Mouse (Mus musculus) ovary, postnatal 36 days (tissue): ENCODE data around the gene Slc5a6.

Source experiments
- DNase-seq: peaks from one replicate; pipeline ENCODE4 v3.0.0; 2022; ENCODE audit warnings: low spot score, mixed read lengths

Gene Slc5a6

GRCm38 (mm10) chr5:31048763-31049641, at the start of gene Slc5a6:
Slc5a6 (minus strand) TSS chr5:31048924.
- peak; percentile 20 for DNase-seq

DNA sequence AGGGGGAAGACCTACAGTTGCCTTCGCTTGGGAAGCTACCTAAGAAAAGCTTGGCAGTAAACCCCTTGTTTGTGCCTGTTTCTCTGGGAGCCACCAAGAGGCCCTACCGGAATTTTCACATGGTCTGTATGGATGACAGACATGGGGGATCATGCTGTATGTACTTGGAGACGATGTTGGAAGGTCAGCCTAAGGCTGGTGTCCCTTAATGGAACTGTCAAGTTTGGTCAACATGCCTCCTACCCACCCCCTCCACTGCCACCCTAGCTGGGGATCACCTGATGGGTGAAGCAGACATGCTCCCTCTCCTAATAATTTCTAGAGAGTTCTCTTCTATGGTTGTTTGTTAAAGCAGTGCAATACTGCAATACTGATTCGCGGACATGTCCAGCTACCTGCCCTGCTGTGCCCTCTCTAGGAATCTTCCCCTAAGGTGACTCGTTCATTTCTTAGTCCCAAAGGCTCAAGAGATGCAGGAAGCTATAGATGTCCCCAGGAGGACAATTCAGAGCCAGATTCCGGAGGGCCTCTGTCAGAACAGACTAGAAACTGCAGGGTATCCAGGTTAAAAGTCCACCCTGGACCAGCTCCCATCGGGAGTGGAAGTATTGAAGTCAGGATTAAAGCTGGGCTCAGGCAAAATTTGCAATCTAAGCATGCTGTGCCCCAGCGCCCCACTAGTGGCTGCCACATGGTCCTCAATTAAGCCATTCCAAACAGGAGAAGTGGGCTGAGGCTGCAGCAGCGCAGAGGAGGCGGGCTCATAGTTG, 47.2 kb upstream of the Slc5a6 start:
- no peak for DNase-seq

- peak; percentile 35 for DNase-seq
These were observed 46.3 kb upstream of the Slc5a6 start for GRCm38 (mm10) chr5:31094799-31095691.

- DNase-seq = no peak
These were observed 45.5 kb upstream of the Slc5a6 start for GRCm38 (mm10) chr5:31094100-31094798.

DNA sequence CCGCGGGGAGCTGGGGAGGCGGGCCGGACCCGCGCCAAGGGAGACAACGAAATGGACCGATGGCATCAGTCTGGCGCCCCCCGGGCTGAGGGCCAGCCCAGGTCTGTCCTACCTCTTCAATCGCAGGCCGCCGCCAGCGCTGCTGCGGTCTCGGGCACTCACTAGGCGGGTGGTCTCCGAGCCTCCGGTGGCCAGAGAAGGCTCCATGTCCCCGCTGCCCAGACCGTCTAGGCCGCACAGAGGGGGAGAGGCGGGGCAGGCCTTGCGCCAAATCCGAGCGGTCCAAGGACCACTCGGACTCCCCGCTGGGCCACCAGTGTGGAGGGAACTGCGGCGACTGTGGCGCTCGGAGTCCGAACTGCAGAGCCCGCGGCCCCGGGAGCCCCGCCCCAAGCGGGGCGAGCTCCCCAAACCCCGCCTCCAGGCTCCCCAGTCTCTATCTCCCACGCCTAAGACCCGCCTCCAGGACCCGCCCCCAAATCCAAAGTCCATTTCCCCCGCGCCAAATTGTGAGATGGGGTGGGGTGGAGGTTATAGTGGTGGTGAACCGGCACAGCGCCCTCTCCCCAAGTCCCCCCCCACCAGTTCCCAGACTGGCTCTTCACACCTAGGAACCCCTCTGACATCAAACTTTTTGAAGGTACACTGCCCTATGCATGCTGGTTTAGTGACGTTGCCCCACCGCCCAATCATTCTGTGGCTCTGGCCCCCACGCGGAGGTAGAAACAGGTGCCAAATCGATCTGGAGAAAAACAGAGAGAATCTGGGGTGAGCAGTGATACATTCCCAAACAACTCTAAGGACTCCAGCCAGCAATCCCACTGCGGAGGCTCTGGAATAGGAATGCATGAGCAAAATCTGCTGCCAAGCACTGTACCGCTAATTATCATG, 44.7 kb upstream of the Slc5a6 start:
- DNase-seq = peak; percentile 45

GRCm38 (mm10) chr5:31092231-31092975, 43.7 kb upstream of the Slc5a6 start:
- no peak for DNase-seq

DNA sequence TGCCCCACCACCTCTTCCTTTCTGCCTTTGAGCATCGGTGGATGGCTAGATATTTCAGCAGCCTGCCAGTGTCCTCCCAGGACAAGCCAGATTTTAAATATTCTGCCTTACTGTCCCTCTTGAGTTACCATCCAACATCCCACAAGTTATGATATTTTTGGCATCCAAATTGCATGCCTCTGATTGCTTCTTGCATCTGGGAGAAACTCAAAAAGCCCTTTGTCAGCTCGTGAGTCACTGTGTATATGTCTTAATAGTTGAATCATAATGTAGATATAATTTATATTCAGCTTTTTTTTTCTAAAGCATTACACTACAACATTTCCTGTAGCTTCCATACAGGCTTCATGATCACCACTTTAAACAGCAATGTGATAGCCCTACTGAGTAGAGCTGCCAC, 38.4 kb upstream of the Slc5a6 start:
- no peak for DNase-seq

GRCm38 (mm10) chr5:31086606-31087005, 37.9 kb upstream of the Slc5a6 start:
- no peak for DNase-seq

DNA sequence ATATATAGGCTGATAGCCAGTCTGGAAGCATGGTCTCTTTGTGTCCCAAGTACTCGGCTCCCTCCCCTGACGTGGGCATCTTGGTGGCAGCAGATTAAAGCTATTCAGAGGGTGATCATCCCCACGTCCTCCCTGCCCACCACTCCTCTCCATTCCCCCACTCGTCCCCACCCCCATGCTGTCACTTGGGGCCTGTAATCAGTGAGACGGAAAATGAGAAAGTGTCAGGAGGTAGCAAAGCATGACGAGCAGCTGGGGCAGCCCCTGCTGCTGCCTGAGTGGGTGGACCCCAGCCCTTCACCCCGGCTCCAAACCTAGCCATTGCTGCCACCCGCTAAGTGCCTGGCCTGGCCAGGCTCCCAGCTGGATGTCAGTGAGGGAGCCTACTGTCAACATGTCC, 35.2 kb upstream of the Slc5a6 start:
- DNase-seq = no peak

GRCm38 (mm10) chr5:31082935-31083625, 34.4 kb upstream of the Slc5a6 start:
- DNase-seq = no peak

DNA sequence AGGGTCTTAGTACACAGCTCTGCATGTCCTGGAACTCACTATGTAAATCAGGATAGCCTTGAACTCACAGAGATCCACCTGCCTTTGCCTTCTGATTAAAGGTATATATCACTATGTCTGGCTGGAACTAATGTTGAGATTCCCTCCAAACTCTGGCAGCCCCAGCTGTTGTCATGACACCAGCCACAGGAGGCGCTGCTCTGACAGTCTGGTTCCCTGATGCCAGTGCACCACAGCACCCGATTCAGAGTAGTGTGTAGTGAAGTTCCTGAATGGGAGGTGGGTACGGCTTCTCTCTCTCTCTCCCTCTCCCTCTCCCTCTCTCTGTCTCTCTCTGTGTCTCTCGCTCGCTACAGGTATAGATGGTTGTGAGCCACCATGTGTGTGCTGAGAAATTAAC, 33.6 kb upstream of the Slc5a6 start:
- DNase-seq = peak; percentile 50

- no peak for DNase-seq
These were observed 32.7 kb upstream of the Slc5a6 start for GRCm38 (mm10) chr5:31081386-31081785.

DNA sequence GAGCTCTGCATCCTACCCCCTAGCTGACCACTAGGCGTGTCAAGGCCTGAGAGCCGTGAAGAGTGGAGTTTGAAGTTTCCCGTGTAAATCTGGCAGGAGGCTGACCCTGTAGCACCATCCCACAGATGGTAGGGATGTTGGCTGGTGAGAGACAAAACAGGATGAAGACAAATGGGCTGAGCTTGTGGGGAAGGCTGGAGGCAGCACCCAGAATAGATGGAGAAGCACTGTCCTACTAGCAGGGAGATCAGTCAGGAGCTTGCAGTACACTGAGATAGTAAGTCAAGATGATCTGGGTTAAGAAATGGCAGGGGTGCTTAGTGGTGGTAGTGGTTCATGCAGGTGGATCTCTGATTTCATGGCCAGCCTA, 32.1 kb upstream of the Slc5a6 start:
- no peak for DNase-seq

DNA sequence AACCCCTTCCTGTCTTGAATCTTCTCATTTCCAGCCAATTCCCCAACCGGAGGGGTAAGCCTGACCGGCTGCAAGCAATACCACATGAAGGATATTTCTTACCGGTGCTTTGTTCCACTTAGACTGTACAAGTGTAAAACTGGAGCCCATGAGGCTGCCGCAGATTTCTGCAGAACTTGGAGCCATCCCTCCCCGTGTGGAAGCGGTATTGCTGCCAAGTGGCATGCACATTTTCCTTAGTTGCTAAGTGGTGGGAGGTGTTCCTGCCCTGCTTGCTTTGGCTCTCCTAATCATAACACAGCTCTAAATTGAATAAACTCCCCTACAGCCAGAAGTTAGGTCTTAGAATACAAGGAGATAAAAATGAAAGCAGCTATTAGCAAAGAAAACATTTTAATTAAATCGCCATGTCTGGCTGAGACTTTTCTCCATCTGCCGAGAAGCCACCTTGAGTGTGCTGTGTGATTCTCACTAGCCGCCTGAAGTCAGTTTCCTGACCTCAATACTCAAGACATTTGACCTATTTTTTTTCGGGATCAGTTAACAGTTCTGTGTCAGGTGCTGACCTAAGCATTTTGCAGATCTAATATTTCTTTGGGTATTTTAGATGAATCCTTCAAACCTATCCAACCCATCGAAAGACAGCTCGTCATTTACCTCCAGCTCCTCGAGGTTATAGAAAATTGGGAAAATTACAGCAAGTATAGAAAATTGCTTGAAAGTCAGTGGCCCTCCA, 31.5 kb upstream of the Slc5a6 start:
- no peak for DNase-seq

GRCm38 (mm10) chr5:31076346-31076745, 27.6 kb upstream of the Slc5a6 start:
- DNase-seq = no peak

DNA sequence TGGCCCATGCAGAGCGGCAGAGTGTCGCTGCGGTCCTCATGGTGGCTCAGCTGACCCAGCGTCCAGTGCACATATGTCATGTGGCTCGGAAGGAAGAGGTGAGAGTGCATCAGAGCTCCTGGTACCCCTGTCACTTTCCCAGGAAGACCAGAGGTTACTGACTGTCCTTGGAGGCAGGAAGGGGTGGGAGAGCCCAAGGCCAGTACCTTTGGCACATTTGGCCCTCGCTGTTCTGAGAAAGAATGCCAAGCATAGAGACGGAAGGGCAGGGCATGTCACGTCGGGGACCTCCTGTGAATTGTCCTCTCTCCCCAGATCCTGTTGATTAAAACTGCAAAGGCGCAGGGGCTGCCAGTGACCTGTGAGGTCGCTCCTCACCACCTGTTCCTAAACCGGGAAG, 24.5 kb upstream of the Slc5a6 start:
- no peak for DNase-seq

- DNase-seq = no peak
These were observed 23.1 kb upstream of the Slc5a6 start for GRCm38 (mm10) chr5:31071821-31072220.

DNA sequence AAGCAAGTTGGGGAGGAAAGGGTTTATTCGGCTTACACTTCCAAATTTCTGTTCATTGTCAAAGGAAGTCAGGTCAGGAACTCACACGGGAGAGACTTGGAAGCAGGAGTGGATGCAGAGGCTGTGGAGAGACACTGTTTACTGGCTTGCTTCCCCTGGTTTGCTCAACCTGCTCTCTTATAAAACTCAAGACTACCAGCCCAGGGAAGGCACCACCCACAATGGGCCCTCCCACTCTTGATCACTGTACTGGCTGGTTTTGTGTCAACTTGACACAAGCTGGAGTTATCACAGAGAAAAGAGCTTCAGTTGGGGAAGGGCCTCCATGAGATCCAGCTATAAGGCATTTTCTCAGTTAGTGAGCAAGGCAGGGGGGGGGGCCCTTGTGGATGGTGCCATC, 22.3 kb upstream of the Slc5a6 start:
- DNase-seq = no peak

GRCm38 (mm10) chr5:31069810-31070209, 21.1 kb upstream of the Slc5a6 start:
- no peak for DNase-seq
